Mouse (Mus musculus): ENCODE data around the gene Map3k3.

DNA sequence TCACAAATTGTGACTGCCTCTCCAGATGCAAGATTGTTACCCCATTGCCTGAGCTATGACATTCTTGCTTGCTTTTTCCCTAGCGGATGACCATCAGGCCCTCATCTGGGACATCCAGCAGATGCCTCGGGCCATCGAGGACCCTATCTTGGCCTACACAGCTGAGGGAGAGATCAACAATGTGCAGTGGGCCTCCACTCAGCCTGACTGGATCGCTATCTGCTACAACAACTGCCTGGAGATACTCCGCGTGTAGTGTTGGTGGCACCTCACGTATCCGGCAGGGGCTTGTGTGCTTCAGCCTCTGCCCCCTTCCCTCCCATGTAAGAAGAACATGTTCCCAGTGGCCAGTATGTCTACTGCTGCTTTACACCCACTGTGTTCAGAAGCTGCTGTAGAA is 29.8 kb upstream of the Map3k3 start:
- TF ChIP-seq CTCF (conservative IDR thresholded peaks at IDR 0.05; ENCODE audit: insufficient read depth, insufficient read length, low read depth, low read length) = no peak
- no peak for TF ChIP-seq POLR2A (IDR thresholded peaks at IDR 0.05; ENCODE audit: low read depth, low read length)

Measured in kidney, adult 2 months (tissue).